Mouse (Mus musculus) embryonic facial prominence, embryonic 15.5 days (tissue): ENCODE measurements around the gene Gm11564. TPM values are rescaled to one million over a fixed set of nuclear protein-coding genes. Genes with fewer than 3 reads are reported as not detected.
"Not testable (repeated sequence)": the region's sequence is repeated elsewhere in the genome, so short reads cannot be mapped to it uniquely, and the experiment has no call there.

ENCODE experiments used
- ATAC-seq: fragments of 200-750 bp; cut with Nextera tagmentation; 2 replicates; pipeline ENCODE4 v1.8.0; 2017; ENCODE audit warnings: low read depth, moderate TSS enrichment; ENCODE audit not compliant: insufficient number of reproducible peaks, low FRiP score, low TSS enrichment
- H3K27ac ChIP-seq: fragments of 300-500 bp; sonication (generic); replicated peaks from 2 replicates; pipeline ENCODE4 v1.5.1; 2015; ENCODE audit warnings: mild to moderate bottlenecking, inconsistent platforms
- H3K27me3 ChIP-seq: fragments of 300-500 bp; sonication (generic); 2 replicates; pipeline ENCODE4 v1.6.1; 2015; ENCODE audit warnings: inconsistent platforms
- H3K36me3 ChIP-seq: fragments of 300-500 bp; sonication (generic); 2 replicates; pipeline ENCODE4 v1.6.1; 2015; ENCODE audit warnings: mild to moderate bottlenecking, inconsistent platforms
- H3K4me1 ChIP-seq: fragments of 300-500 bp; sonication (generic); 2 replicates; pipeline ENCODE4 v1.6.1; 2015; ENCODE audit warnings: inconsistent platforms
- H3K4me2 ChIP-seq: fragments of 300-500 bp; sonication (generic); replicated peaks from 2 replicates; pipeline ENCODE4 v1.6.1; 2015; ENCODE audit warnings: mild to moderate bottlenecking, inconsistent platforms
- H3K4me3 ChIP-seq: fragments of 300-500 bp; sonication (generic); replicated peaks from 2 replicates; pipeline ENCODE4 v1.5.1; 2015; ENCODE audit warnings: mild to moderate bottlenecking, inconsistent platforms
- H3K9ac ChIP-seq: fragments of 300-500 bp; sonication (generic); 2 replicates; pipeline ENCODE4 v1.6.1; 2015; ENCODE audit warnings: inconsistent platforms
- H3K9me3 ChIP-seq: fragments of 300-500 bp; sonication (generic); replicated peaks from 2 replicates; pipeline ENCODE4 v1.6.1; 2016; ENCODE audit warnings: inconsistent platforms
- WGBS: fragments of 180-500 bp; shearing (Covaris S2); methylation state at CpG from one replicate; pipeline ENCODE4 v1.1.7; 2015; 5-methylcytosine and 5-hydroxymethylcytosine counted together
- polyA plus RNA-seq: library from polyadenylated mRNA; unstranded; fragments of >200 nt; fragmentation: Nextera tagmentation; extraction: Ambion mirVana; gene quantifications from 2 replicates; pipeline ENCODE4 v1.2.1, GENCODE M21; 2015

The Gm11564 gene
- polyA plus RNA-seq, 1 experiment from 2014 or later, result 0.61 TPM

DNA sequence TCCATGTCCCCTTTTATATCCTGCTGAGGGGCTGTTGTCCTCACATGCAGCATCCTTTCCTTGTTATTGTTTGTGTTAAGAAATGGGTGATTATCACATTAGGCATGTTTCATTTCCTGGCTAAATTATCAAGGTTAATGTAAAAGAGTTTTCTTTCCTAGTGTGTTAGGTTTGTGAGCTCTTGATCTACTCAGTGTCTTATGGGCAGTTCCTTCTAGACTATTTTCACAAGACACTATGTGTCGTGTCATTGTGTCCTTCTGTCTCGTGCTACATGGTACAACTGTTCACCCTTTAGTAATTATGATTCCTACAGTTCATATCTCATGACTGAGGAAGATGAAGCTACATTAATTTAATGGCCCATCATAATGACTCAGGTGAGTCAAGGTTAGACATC is 22.1 kb downstream of the Gm11564 start, which contains the start of gene Gm11596:
Gene Gm11596 (minus strand): TSS at position 101 of the 400 bp plus-strand sequence.
- Histone ChIP-seq H3K9ac (no peak within 1 kb of the TSS), H3K4me1 (no peaks in the 10 kb centered on the region), H3K27ac (no peak within 1 kb of the TSS), H3K4me3 (no peak within 1 kb of the TSS), H3K9me3 (no peaks in the 10 kb centered on the region), H3K36me3 (no peaks in the 10 kb centered on the region), H3K27me3 (no peaks in the 10 kb centered on the region; the same call in 1 of the 2 replicates), H3K4me2 (no peak within 1 kb of the TSS)
- ATAC-seq, result no peak
- 78% methylated on average over 2 of the region's 2 CpGs for WGBS

GRCm38 (mm10) chr11:99784900-99785299 is 30.6 kb downstream of the Gm11564 start, which contains the start of gene Krtap4-9:
Gene Krtap4-9, plus strand, starts transcription at chr11:99785200.
- not testable (repeated sequence) for H3K27ac ChIP-seq, H3K9ac ChIP-seq, ATAC-seq, H3K4me3 ChIP-seq, H3K4me2 ChIP-seq, H3K36me3 ChIP-seq, H3K27me3 ChIP-seq, H3K4me1 ChIP-seq, H3K9me3 ChIP-seq

DNA sequence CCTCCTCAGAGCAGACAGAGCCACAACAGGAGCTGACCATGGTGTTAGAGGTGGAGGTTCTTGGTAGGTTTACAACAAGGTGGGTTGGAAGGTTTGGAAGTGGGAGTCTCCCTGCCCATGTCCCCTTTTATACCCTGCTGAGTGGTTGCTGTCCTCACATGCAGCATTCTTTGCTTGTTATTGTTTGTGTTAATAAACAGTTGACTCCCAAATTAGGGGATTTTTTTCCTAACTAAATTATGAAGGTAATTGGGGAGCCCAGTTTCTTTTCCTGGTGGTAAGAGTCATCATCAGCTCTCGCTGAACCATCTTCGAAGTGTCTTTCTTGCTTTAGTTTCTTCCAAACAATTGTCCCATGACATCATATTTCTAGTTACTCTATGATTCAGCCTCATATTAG is 34.9 kb downstream of the Gm11564 start, which contains the start of gene Krtap4-8:
Gene Krtap4-8 (minus strand): TSS at position 101 of the 400 bp plus-strand sequence.
- WGBS, result 95% methylated on average over 2 of the region's 2 CpGs
- H3K27ac ChIP-seq, result no peak within 1 kb of the TSS

DNA sequence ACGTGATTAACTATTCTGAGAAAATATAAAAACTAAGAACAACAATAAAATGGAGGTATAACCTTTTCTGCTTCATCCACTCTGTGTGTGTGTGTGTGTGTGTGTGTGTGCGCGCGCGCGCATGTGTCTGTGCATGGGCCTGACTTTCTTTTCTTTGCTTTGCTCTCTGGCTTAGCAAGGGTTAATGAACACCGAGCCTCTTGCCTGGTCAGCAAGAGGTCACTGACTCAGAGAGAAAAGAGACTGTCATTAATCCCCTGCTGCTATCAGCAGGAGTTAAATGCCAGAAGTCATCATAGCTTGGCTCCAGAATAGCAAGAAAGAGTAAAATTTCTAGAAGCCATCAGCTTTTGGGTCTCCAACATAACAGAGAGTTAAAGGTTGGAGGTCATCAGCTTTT is 37.1 kb downstream of the Gm11564 start:
- no peaks in the 10 kb centered on the region for H3K27me3 ChIP-seq
- H3K4me1 ChIP-seq, result no peaks in the 10 kb centered on the region
- no peak for ATAC-seq
- H3K36me3 ChIP-seq, result no peaks in the 10 kb centered on the region
- WGBS, result 67% methylated on average over 7 of the region's 7 CpGs
- H3K4me3 ChIP-seq, result no peak overlapping the region
- H3K4me2 ChIP-seq, result no peak overlapping the region
- no peak overlapping the region for H3K27ac ChIP-seq
- H3K9me3 ChIP-seq, result no peaks in the 10 kb centered on the region
- no peak overlapping the region for H3K9ac ChIP-seq

More for the DNA sequence above, 34.9 kb downstream of the Gm11564 start, which contains the start of gene Krtap4-8:
- Histone ChIP-seq H3K9me3 (no peaks in the 10 kb centered on the region), H3K36me3 (no peaks in the 10 kb centered on the region), H3K27me3 (no peaks in the 10 kb centered on the region), H3K4me3 (no peak within 1 kb of the TSS), H3K4me2 (no peak within 1 kb of the TSS), H3K4me1 (no peaks in the 10 kb centered on the region), H3K9ac (no peak within 1 kb of the TSS)
- no peak for ATAC-seq

GRCm38 (mm10) chr11:99772813-99773212 is 42.7 kb downstream of the Gm11564 start, which contains the start of gene Gm11595:
Gene Gm11595, minus strand, starts transcription at chr11:99772913.
- H3K27me3 ChIP-seq, H3K9me3 ChIP-seq, H3K9ac ChIP-seq, H3K36me3 ChIP-seq, H3K4me3 ChIP-seq, H3K27ac ChIP-seq, ATAC-seq, H3K4me1 ChIP-seq, H3K4me2 ChIP-seq: not testable (repeated sequence)

- WGBS, result 44% methylated on average over 2 of the region's 2 CpGs
- Histone ChIP-seq H3K4me3 (no peak overlapping the region), H3K9ac (no peak overlapping the region), H3K9me3 (no peaks in the 10 kb centered on the region), H3K36me3 (no peaks in the 10 kb centered on the region), H3K4me1 (no peaks in the 10 kb centered on the region), H3K27ac (no peak overlapping the region), H3K27me3 (no peaks in the 10 kb centered on the region), H3K4me2 (no peak overlapping the region)
- no peak for ATAC-seq
These were observed 47.1 kb downstream of the Gm11564 start for GRCm38 (mm10) chr11:99768410-99768809.

Other genes with a start within 250 kb of the Gm11564 start
- 5.7 and 13.1 TPM in 2 replicates for gene Krtap3-1, start 249.0 kb downstream of the Gm11564 start, polyA plus RNA-seq
- gene Krtap1-5, start 234.7 kb downstream of the Gm11564 start, polyA plus RNA-seq, result 3.7 and 5.9 TPM in 2 replicates
- 2.0 and 2.2 TPM in 2 replicates for gene Krtap1-4, start 232.0 kb downstream of the Gm11564 start, polyA plus RNA-seq
- gene Krtap1-3, start 224.3 kb downstream of the Gm11564 start, polyA plus RNA-seq, result 1.5 and 2.0 TPM in 2 replicates
- gene Krtap9-3, start 217.6 kb downstream of the Gm11564 start, polyA plus RNA-seq, result 2.8 and 5.7 TPM in 2 replicates
- 4.5 and 7.3 TPM in 2 replicates for gene Gm11938, start 212.4 kb downstream of the Gm11564 start, polyA plus RNA-seq
- 4.7 and 7.0 TPM in 2 replicates for gene Gm11937, start 205.5 kb downstream of the Gm11564 start, polyA plus RNA-seq
- 2.0 and 4.2 TPM in 2 replicates for gene Krtap2-4, start 200.8 kb downstream of the Gm11564 start, polyA plus RNA-seq
- 3.9 and 5.1 TPM in 2 replicates for gene Gm11562, start 195.2 kb downstream of the Gm11564 start, polyA plus RNA-seq
- gene Krtap4-1, start 187.4 kb downstream of the Gm11564 start, polyA plus RNA-seq, result 1.7 and 2.2 TPM in 2 replicates
- 1.6 and 3.2 TPM in 2 replicates for gene Krtap4-2, start 180.6 kb downstream of the Gm11564 start, polyA plus RNA-seq
- 2.0 and 2.3 TPM in 2 replicates for gene Krtap4-7, start 171.6 kb downstream of the Gm11564 start, polyA plus RNA-seq
- 1.2 and 1.8 TPM in 2 replicates for gene Gm11555, start 165.4 kb downstream of the Gm11564 start, polyA plus RNA-seq
- gene Gm11563, start 156.7 kb downstream of the Gm11564 start, polyA plus RNA-seq, result 0.77 and 1.0 TPM in 2 replicates
- gene Krtap4-6, start 149.7 kb downstream of the Gm11564 start, polyA plus RNA-seq, result 1.1 and 1.3 TPM in 2 replicates
- not detected in 2 replicates for gene Gm14190, start 124.9 kb downstream of the Gm11564 start, polyA plus RNA-seq
- not detected in 2 replicates for gene Gm14180, start 81.4 kb downstream of the Gm11564 start, polyA plus RNA-seq
- gene Gm11595, start 42.8 kb downstream of the Gm11564 start, polyA plus RNA-seq, result 1.0 and 1.9 TPM in 2 replicates
- 0.98 and 0.99 TPM in 2 replicates for gene Krtap4-8, start 35.0 kb downstream of the Gm11564 start, polyA plus RNA-seq
- 1.00 and 1.1 TPM in 2 replicates for gene Krtap4-9, start 30.5 kb downstream of the Gm11564 start, polyA plus RNA-seq
- gene Gm11596, start 22.2 kb downstream of the Gm11564 start, polyA plus RNA-seq, result 0.15 and 0.51 TPM in 2 replicates
- gene Gm11569, start 16.7 kb downstream of the Gm11564 start, polyA plus RNA-seq, result not detected in 2 replicates
- 0.33 TPM in 1 of 2 replicates, not detected in the other for gene Gm11554, start 11.2 kb downstream of the Gm11564 start, polyA plus RNA-seq
- 0.45 and 0.50 TPM in 2 replicates for gene Krtap4-13, start 5.8 kb downstream of the Gm11564 start, polyA plus RNA-seq
- gene 2300003K06Rik, start 22.4 kb upstream of the Gm11564 start, polyA plus RNA-seq, result not detected in 2 replicates
- gene Krtap4-16, start 35.9 kb upstream of the Gm11564 start, polyA plus RNA-seq, result 2.0 and 3.9 TPM in 2 replicates
- gene Gm11568, start 42.3 kb upstream of the Gm11564 start, polyA plus RNA-seq, result 1.4 TPM in 2 replicates
- gene Gm11559, start 48.8 kb upstream of the Gm11564 start, polyA plus RNA-seq, result 2.4 and 2.5 TPM in 2 replicates
- gene Krtap9-1, start 57.7 kb upstream of the Gm11564 start, polyA plus RNA-seq, result 1.7 and 2.2 TPM in 2 replicates
- 1.5 and 1.7 TPM in 2 replicates for gene Gm11567, start 63.5 kb upstream of the Gm11564 start, polyA plus RNA-seq
- gene Krtap31-1, start 92.3 kb upstream of the Gm11564 start, polyA plus RNA-seq, result not detected in 2 replicates
- gene Gm11565, start 99.1 kb upstream of the Gm11564 start, polyA plus RNA-seq, result not detected in 2 replicates
- gene Krtap31-2, start 120.6 kb upstream of the Gm11564 start, polyA plus RNA-seq, result not detected in 2 replicates
- gene Krtap9-5, start 132.8 kb upstream of the Gm11564 start, polyA plus RNA-seq, result not detected in 2 replicates
- 0.38 TPM in 1 of 2 replicates, not detected in the other for gene Krtap29-1, start 163.4 kb upstream of the Gm11564 start, polyA plus RNA-seq
- gene Krtap16-1, start 170.9 kb upstream of the Gm11564 start, polyA plus RNA-seq, result 3.8 and 5.7 TPM in 2 replicates
- 4.9 and 9.8 TPM in 2 replicates for gene Krtap17-1, start 178.3 kb upstream of the Gm11564 start, polyA plus RNA-seq
- 6.0 and 11.3 TPM in 2 replicates for gene Krt33a, start 200.5 kb upstream of the Gm11564 start, polyA plus RNA-seq
- 7.3 and 17.9 TPM in 2 replicates for gene Krt33b, start 214.2 kb upstream of the Gm11564 start, polyA plus RNA-seq
- gene Krt34, start 225.9 kb upstream of the Gm11564 start, polyA plus RNA-seq, result 3.6 and 7.8 TPM in 2 replicates
- 5.9 and 13.8 TPM in 2 replicates for gene Krt31, start 234.9 kb upstream of the Gm11564 start, polyA plus RNA-seq